Mouse (Mus musculus) testis, adult 2 months (tissue): Measurements from ENCODE around the gene Srgap1.

ENCODE experiments used
- CTCF ChIP-seq: fragments of 200-500 bp; IDR thresholded peaks from 2 replicates; pipeline ENCODE4 v1.5.1; 2012; ENCODE audit warnings: low read depth, mild to moderate bottlenecking, inconsistent platforms, low read length, moderate library complexity; ENCODE audit not compliant: control insufficient read depth, insufficient read depth, insufficient replicate concordance
- POLR2A ChIP-seq: fragments of 200-500 bp; IDR thresholded peaks from 2 replicates; pipeline ENCODE4 v1.6.1; 2012; ENCODE audit warnings: low read depth, mild to moderate bottlenecking, inconsistent platforms, low read length, moderate library complexity; ENCODE audit not compliant: control insufficient read depth

DNA sequence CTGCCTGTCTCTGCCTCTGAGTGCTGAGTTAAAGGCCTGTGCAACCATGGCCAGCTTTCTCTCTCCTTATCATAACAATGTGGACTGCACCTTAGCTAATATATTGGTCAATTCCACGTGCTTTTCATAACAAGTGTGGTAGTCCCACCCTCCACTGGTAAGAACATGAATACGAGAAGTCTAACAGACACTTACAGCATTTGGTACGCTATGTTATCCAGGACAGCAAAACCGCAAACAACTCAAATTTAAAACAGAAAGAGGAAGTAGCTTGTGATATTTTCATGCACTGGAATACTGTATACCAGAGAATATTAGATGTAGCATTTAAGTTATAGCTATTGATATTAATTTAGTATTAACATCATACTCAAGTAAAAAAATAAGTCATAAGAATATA lies 7.5 kb downstream of the Srgap1 start:
- TF ChIP-seq CTCF (no peak), POLR2A (no peak)
